Mouse (Mus musculus): ENCODE data around the gene Anks1. TPM values are rescaled to one million over a fixed set of nuclear protein-coding genes. Genes with fewer than 3 reads are reported as not detected.

The Anks1 gene
- polyA plus RNA-seq, 1 experiment = 16.1 TPM

- 0 out of 2 replicates have a peak, but pooled peaks cover 2% of the 10 kb centered on the region for H3K27me3 ChIP-seq (ENCODE audit: control insufficient read depth, insufficient read depth, low read length)
- H3K36me3 ChIP-seq (ENCODE audit: control insufficient read depth, insufficient read depth, low read length) = peaks cover 4% of the 10 kb centered on the region
- peaks cover 19% of the 10 kb centered on the region for H3K4me1 ChIP-seq (ENCODE audit: control insufficient read depth, insufficient read depth, low read length)
- TF ChIP-seq POLR2A (IDR thresholded peaks at IDR 0.05; ENCODE audit: control insufficient read depth, low read depth, low read length) (no peak), CTCF (IDR thresholded peaks at IDR 0.05; ENCODE audit: control insufficient read depth, insufficient read depth, insufficient replicate concordance, low read depth, low read length) (peak; percentile 81)
- H3K27ac ChIP-seq (ENCODE audit: control insufficient read depth, insufficient read depth, low read depth, low read length) = peak overlapping the region; percentile 44
- peak overlapping the region; percentile 91 for H3K4me3 ChIP-seq (ENCODE audit: control insufficient read depth, low read depth, low read length)
Measured at GRCm38 (mm10) chr17:28081385-28081784, 172.3 kb downstream of the Anks1 start.

GRCm38 (mm10) chr17:28081856-28082255, 172.8 kb downstream of the Anks1 start:
- H3K4me3 ChIP-seq (ENCODE audit: control insufficient read depth, low read depth, low read length) = peak overlapping the region; percentile 91
- peaks cover 4% of the 10 kb centered on the region for H3K36me3 ChIP-seq (ENCODE audit: control insufficient read depth, insufficient read depth, low read length)
- H3K27me3 ChIP-seq (ENCODE audit: control insufficient read depth, insufficient read depth, low read length) = 0 out of 2 replicates have a peak, but pooled peaks cover 2% of the 10 kb centered on the region
- peaks cover 19% of the 10 kb centered on the region for H3K4me1 ChIP-seq (ENCODE audit: control insufficient read depth, insufficient read depth, low read length)
- peak overlapping the region; percentile 52 for H3K27ac ChIP-seq (ENCODE audit: control insufficient read depth, insufficient read depth, low read depth, low read length)
- no peak for TF ChIP-seq CTCF (IDR thresholded peaks at IDR 0.05; ENCODE audit: control insufficient read depth, insufficient read depth, insufficient replicate concordance, low read depth, low read length)
- TF ChIP-seq POLR2A (IDR thresholded peaks at IDR 0.05; ENCODE audit: control insufficient read depth, low read depth, low read length) = peak; percentile 37; the same call in 1 of the 2 replicates

DNA sequence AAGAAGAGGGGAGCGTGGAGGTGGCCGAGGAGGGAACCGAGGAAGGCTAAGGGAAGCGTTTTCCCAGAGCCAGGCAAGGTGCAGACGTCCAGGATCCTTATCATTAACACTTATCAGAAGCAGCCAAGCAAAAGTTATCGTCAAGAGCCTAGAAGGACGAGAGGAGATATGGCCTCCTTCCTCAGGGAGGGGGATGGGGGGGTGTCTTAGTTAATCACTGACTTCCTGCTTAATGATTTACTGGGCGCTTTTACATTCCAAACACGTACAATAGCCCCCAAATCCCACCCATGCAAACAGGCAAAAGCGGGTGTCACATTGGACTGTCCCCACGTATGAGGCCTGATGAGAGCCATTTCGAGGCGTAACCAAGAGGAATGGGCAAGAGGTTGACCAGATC, 173.8 kb downstream of the Anks1 start:
- TF ChIP-seq POLR2A (IDR thresholded peaks at IDR 0.05; ENCODE audit: control insufficient read depth, low read depth, low read length) (no peak), CTCF (IDR thresholded peaks at IDR 0.05; ENCODE audit: control insufficient read depth, insufficient read depth, insufficient replicate concordance, low read depth, low read length) (no peak)
- peak overlapping the region; percentile 91 for H3K4me3 ChIP-seq (ENCODE audit: control insufficient read depth, low read depth, low read length)
- peaks cover 19% of the 10 kb centered on the region for H3K4me1 ChIP-seq (ENCODE audit: control insufficient read depth, insufficient read depth, low read length)
- H3K27ac ChIP-seq (ENCODE audit: control insufficient read depth, insufficient read depth, low read depth, low read length) = no peak overlapping the region
- peaks cover 4% of the 10 kb centered on the region for H3K36me3 ChIP-seq (ENCODE audit: control insufficient read depth, insufficient read depth, low read length)
- 0 out of 2 replicates have a peak, but pooled peaks cover 2% of the 10 kb centered on the region for H3K27me3 ChIP-seq (ENCODE audit: control insufficient read depth, insufficient read depth, low read length)

DNA sequence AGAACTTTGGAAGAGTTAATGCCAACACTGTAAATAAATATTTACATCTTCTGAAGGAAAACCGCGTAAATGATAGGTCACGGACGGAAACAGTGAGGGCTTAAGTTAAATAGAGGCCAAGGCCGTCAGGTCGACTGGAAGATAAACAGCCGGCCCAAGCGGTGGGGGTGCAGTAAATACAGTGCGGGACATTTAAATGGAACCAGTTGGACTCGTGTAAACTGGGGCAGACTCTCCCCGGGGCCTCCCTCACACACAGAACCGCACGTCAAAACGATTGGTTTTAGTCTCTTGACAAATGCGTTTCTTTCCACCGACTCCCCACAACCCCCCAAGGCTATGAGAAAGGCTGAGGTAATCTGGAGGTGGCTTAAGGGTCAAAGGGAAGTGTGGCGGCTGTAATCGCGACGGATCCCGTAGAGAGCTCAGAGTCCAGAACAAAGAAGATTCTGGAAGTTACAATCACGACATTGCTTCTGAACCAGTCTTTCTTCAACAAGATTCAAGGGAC, 175.3 kb downstream of the Anks1 start:
- Histone ChIP-seq H3K36me3 (ENCODE audit: control insufficient read depth, insufficient read depth, low read length) (no peaks in the 10 kb centered on the region), H3K27ac (ENCODE audit: control insufficient read depth, insufficient read depth, low read depth, low read length) (peak overlapping the region; percentile 40), H3K4me1 (ENCODE audit: control insufficient read depth, insufficient read depth, low read length) (peaks cover 19% of the 10 kb centered on the region), H3K4me3 (ENCODE audit: control insufficient read depth, low read depth, low read length) (peak overlapping the region; percentile 79), H3K27me3 (ENCODE audit: control insufficient read depth, insufficient read depth, low read length) (0 out of 2 replicates have a peak, but pooled peaks cover 2% of the 10 kb centered on the region)
- no peak for TF ChIP-seq CTCF (IDR thresholded peaks at IDR 0.05; ENCODE audit: control insufficient read depth, insufficient read depth, insufficient replicate concordance, low read depth, low read length)
- no peak for TF ChIP-seq POLR2A (IDR thresholded peaks at IDR 0.05; ENCODE audit: control insufficient read depth, low read depth, low read length)

GRCm38 (mm10) chr17:28084964-28085363, 175.9 kb downstream of the Anks1 start:
- H3K4me1 ChIP-seq (ENCODE audit: control insufficient read depth, insufficient read depth, low read length) = peaks cover 19% of the 10 kb centered on the region
- peak overlapping the region; percentile 79 for H3K4me3 ChIP-seq (ENCODE audit: control insufficient read depth, low read depth, low read length)
- H3K27me3 ChIP-seq (ENCODE audit: control insufficient read depth, insufficient read depth, low read length) = 0 out of 2 replicates have a peak, but pooled peaks cover 2% of the 10 kb centered on the region
- H3K36me3 ChIP-seq (ENCODE audit: control insufficient read depth, insufficient read depth, low read length) = no peaks in the 10 kb centered on the region
- TF ChIP-seq CTCF (IDR thresholded peaks at IDR 0.05; ENCODE audit: control insufficient read depth, insufficient read depth, insufficient replicate concordance, low read depth, low read length) (peak; percentile 94), POLR2A (IDR thresholded peaks at IDR 0.05; ENCODE audit: control insufficient read depth, low read depth, low read length) (no peak)
- peak overlapping the region; percentile 40 for H3K27ac ChIP-seq (ENCODE audit: control insufficient read depth, insufficient read depth, low read depth, low read length)

DNA sequence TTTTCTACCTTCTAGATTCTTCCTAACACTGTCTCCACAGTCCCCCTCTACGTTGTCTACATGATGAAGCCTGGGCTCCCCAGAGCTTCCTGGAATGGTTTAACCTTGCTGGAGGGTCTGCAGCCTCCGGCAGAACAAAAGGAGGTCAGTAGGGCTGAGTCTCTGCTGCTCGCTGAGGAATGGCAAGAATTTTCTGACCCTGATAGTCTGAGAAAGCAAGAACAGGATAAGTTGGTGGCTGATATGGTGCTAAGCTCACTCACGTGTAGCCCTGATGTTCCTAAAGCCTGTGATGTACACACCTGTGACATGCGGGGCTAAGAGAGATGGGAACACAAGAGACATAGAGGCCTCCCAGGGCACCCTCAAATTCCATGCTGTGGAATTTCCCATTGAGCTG, 178.3 kb downstream of the Anks1 start:
- Histone ChIP-seq H3K36me3 (ENCODE audit: control insufficient read depth, insufficient read depth, low read length) (no peaks in the 10 kb centered on the region), H3K4me3 (ENCODE audit: control insufficient read depth, low read depth, low read length) (no peak overlapping the region), H3K27ac (ENCODE audit: control insufficient read depth, insufficient read depth, low read depth, low read length) (no peak overlapping the region), H3K27me3 (ENCODE audit: control insufficient read depth, insufficient read depth, low read length) (0 out of 2 replicates have a peak, but pooled peaks cover 2% of the 10 kb centered on the region), H3K4me1 (ENCODE audit: control insufficient read depth, insufficient read depth, low read length) (peaks cover 12% of the 10 kb centered on the region)
- no peak for TF ChIP-seq CTCF (IDR thresholded peaks at IDR 0.05; ENCODE audit: control insufficient read depth, insufficient read depth, insufficient replicate concordance, low read depth, low read length)
- TF ChIP-seq POLR2A (IDR thresholded peaks at IDR 0.05; ENCODE audit: control insufficient read depth, low read depth, low read length) = no peak

DNA sequence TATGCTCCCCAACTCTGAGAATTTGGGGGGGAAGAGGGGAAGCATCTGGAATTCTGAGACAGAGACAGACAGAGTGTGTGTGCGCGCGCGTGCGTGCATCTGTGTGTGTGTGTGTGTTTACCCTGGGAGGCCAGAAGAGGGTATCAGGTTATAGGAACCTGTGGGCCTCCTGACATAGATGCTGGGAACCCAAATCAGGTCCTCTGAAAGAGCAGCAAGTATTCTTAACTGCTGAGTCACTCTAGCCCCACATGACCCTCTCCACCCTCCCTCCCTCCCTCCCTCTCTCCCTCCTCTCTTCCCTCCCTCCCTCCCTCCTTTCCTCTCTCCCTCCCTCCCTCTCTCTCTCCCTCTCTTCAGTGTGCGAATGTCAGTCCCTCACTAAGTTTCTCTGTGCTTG, 179.6 kb downstream of the Anks1 start:
- Histone ChIP-seq H3K4me1 (ENCODE audit: control insufficient read depth, insufficient read depth, low read length) (peaks cover 11% of the 10 kb centered on the region), H3K27ac (ENCODE audit: control insufficient read depth, insufficient read depth, low read depth, low read length) (no peak overlapping the region), H3K27me3 (ENCODE audit: control insufficient read depth, insufficient read depth, low read length) (0 out of 2 replicates have a peak, but pooled peaks cover 2% of the 10 kb centered on the region), H3K36me3 (ENCODE audit: control insufficient read depth, insufficient read depth, low read length) (no peaks in the 10 kb centered on the region), H3K4me3 (ENCODE audit: control insufficient read depth, low read depth, low read length) (no peak overlapping the region)
- TF ChIP-seq CTCF (IDR thresholded peaks at IDR 0.05; ENCODE audit: control insufficient read depth, insufficient read depth, insufficient replicate concordance, low read depth, low read length) (no peak), POLR2A (IDR thresholded peaks at IDR 0.05; ENCODE audit: control insufficient read depth, low read depth, low read length) (no peak)
